Mouse (Mus musculus): ENCODE results near the gene Gm3676.
"Not testable (repeated sequence)": the region's sequence is repeated elsewhere in the genome, so short reads cannot be mapped to it uniquely, and the experiment has no call there.

Gm3676 gene

DNA sequence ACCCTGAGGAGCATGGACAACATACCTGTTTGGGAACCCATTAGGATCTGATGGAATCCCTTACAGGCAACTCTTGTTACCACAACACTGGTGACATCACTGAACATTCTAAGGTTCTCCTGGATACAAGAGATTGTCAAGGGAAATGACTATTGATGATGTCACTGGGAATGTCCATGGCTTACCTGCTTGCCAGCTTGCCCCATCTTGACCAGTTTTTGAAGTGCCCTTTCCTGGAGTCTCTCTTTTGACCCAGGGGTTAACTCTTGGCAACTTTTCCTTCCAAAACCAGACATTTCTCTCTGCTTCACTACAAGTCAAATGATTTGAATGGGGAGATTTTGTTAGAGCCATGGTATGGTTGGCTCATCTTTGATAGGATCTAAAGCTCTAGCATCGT, at the start of gene Gm3676:
Gm3676 (minus strand) TSS at position 101 of the 400 bp plus-strand sequence.
- not testable (repeated sequence) for DNase-seq (ENCODE audit: extremely low spot score, low read depth, low spot score)

DNA sequence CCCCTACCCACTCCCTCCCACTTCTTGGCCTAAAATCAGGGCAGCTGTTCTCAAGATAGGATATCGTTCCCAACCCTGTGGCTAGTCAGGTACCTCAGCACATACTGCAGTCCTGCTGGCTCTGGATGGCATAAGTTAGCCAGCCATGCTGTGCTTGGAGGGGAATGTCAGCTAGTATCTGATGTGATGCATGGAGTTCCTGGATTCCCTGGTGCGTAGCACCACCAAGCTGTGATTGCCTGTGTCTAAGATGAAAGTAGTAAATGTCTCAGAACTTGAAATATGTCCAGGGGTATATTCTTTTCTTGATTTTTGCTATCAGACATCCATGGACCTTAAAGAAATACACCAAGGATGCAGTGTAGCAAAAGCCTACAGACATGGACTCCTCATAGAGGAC, 1.9 kb upstream of the Gm3676 start:
- not testable (repeated sequence) for DNase-seq (ENCODE audit: extremely low spot score, low read depth, low spot score)

DNA sequence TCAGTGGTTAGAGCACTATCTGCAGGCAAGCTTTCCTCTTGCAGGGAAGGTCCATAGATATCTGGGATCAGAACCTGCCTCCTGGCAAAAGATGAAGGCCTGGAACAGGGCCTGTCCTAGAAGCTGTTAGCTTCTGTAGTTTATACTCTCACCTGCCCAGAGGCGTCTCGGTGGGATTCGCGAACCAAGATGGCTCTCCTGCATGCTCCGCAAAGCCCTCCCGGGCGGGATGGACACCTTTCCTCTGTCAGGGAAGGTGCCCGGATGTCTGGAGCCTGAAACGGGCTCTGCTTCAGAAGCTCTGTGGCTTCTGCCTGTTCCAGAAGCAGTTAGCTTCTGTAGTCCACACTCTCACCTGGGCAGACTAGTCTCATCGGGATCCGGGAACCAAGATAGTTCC, 16.1 kb downstream of the Gm3676 start:
- DNase-seq (ENCODE audit: extremely low spot score, low read depth, low spot score): not testable (repeated sequence)

DNA sequence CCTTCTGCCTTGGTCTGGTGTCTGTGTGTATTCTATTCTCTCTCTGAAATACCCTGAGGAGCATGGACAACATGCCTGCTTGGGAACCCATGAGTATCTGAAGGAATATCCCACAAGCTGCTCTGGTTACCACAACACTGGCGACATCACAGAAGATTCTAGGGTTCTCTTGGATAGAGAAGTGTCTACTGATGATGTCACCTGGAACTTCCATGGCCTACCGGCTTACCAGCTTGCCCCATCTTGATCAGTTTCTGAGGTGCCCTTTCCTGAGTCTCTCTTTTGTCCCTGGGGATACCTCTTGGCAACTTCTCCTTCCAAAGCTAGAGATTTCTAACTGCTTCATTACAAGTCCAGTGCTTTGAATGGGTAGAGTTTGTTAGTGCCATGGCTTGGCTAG, 21.8 kb downstream of the Gm3676 start, which contains the start of gene Gm3072:
Gm3072 (minus strand) TSS at position 101 of the 400 bp plus-strand sequence.
- DNase-seq (ENCODE audit: extremely low spot score, low read depth, low spot score): not testable (repeated sequence)

DNA sequence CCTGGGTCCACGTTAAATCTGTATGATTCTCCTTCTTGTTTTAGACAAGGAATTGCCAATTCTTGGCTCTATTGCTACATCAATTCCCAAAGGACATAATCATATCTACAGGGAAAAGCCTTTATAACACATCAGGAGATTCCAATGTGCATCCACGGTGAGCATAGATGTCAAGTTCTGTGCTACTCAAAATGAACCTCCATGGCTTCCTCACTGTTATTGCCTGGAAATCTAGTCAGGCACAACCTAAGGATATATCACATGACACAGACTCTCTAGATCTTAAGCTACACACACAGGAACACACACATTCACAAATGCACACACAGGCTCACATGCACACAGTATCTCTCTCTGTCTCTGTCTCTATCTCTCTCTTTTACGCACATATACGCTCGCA, 23.8 kb downstream of the Gm3676 start:
- DNase-seq (ENCODE audit: extremely low spot score, low read depth, low spot score): not testable (repeated sequence)

DNA sequence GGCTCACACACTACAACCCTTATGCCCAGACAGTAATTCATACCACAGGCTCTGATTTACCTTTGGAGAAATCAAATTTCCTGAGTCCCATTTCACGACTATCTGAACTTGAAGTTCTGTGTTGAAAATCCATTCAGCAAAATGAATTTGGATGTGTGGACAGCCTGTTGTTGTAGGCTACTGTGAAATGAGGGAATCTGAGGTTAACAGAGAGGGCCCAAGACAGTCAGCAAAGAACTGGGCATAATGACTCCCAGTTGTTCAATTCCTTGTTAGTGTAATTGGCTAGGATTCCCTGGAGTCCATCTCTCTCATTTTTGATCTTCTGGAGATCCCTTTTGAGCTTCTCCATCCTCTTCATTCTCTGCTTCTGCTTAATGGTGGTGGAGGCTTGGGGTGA, 35.6 kb downstream of the Gm3676 start:
- DNase-seq (ENCODE audit: extremely low spot score, low read depth, low spot score): not testable (repeated sequence)

DNA sequence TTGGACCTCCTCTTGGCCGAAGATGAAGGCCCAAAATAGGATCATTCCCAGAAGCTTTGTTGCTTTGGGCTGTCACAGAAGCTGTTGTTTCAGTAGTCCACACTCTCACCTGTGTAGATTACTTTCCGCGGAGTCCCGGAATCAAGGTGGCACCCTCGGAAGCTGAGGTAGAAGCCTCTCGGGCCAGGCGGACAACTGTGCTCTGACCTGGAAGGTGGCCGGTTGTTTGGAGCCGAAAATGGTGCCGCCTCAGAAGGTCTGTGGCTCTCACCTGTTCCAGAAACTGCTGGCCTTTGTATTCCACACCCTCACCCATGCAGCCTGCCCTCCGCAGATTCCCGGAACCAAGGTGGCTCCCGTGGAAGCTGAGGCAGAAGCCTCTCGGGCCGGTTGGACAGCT, 45.4 kb downstream of the Gm3676 start:
- not testable (repeated sequence) for DNase-seq (ENCODE audit: extremely low spot score, low read depth, low spot score)

All from hindlimb bud, embryonic 11.5 days (tissue).